Mouse (Mus musculus) intestine, postnatal 0 days (tissue): ENCODE measurements at regions not wholly inside any gene's neighbourhood (a gene's known extent, or its start where the extent isn't known, plus 50 kb on each side); places are given as distances from the start of the nearest gene placed in this dataset.

Source experiments
- ATAC-seq: fragments of 200-750 bp; cut with Nextera tagmentation; 2 replicates; pipeline ENCODE4 v1.8.0; 2017; ENCODE audit warnings: mild to moderate bottlenecking, moderate TSS enrichment, moderate library complexity
- H3K27ac ChIP-seq: fragments of 300-500 bp; sonication (generic); 2 replicates; pipeline ENCODE4 v1.5.1; 2014; ENCODE audit warnings: mild to moderate bottlenecking, low read depth, low read length, moderate library complexity
- H3K27me3 ChIP-seq: fragments of 300-500 bp; sonication (generic); replicated peaks from 2 replicates; pipeline ENCODE4 v1.6.1; 2014; ENCODE audit warnings: low read length, mixed read lengths; ENCODE audit not compliant: control insufficient read depth, insufficient read depth
- H3K36me3 ChIP-seq: fragments of 300-500 bp; sonication (generic); 2 replicates; pipeline ENCODE4 v1.6.1; 2014; ENCODE audit warnings: mild to moderate bottlenecking, moderate library complexity; ENCODE audit not compliant: control insufficient read depth, insufficient read depth
- H3K4me1 ChIP-seq: fragments of 300-500 bp; sonication (generic); replicated peaks from 2 replicates; pipeline ENCODE4 v1.6.1; 2014; ENCODE audit warnings: antibody characterized with exemption, low read length, mixed read lengths; ENCODE audit not compliant: control insufficient read depth, insufficient read depth
- H3K4me2 ChIP-seq: fragments of 300-500 bp; sonication (generic); replicated peaks from 2 replicates; pipeline ENCODE4 v1.6.1; 2014; ENCODE audit warnings: low read depth, mild to moderate bottlenecking, moderate library complexity
- H3K4me3 ChIP-seq: fragments of 300-500 bp; sonication (generic); 2 replicates; pipeline ENCODE4 v1.5.1; 2014; ENCODE audit warnings: low read depth, low read length
- H3K9ac ChIP-seq: fragments of 300-500 bp; sonication (generic); 2 replicates; pipeline ENCODE4 v1.6.1; 2014; ENCODE audit warnings: mild to moderate bottlenecking, low read depth, low read length
- H3K9me3 ChIP-seq: fragments of 300-500 bp; sonication (generic); 2 replicates; pipeline ENCODE4 v1.6.1; 2016; ENCODE audit warnings: mixed run types; ENCODE audit not compliant: control insufficient read depth
- CTCF ChIP-seq: sonication (generic); IDR thresholded peaks from 2 replicates; pipeline ENCODE4 v1.5.1; 2016; ENCODE audit warnings: low read depth, mild to moderate bottlenecking, control low read depth, antibody characterized with exemption, moderate library complexity
- WGBS: fragments of 180-500 bp; shearing (Covaris S2); extraction: QIAGEN DNeasy Blood & Tissue Kit; methylation state at CpG from one replicate; pipeline ENCODE4 v1.1.7; 2014; 5-methylcytosine and 5-hydroxymethylcytosine counted together

GRCm38 (mm10) chr12:16129923-16130322 lies 313.2 kb upstream of the Trib2 start:
- 94% methylated on average over 3 of the region's 3 CpGs for WGBS
- no peak for TF ChIP-seq CTCF

DNA sequence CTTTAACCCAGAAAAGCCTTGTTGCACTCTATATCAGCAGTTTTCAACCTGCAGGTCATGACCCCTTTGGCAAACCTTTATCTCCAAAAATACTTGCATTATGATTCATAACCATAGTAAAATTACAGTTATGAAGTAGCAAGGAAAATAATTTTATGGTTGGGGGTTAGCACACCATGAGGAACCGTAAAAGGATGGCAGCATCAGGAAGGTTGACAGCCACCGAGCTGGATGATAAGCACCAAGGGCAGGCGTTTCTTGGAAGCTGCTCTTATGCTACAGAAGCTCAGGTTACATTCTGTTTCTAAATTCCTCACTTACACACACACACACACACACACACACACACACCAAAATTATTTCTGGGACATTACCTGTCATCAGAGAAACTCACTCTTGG lies 312.5 kb upstream of the Trib2 start:
- H3K27ac ChIP-seq, result no peak overlapping the region
- H3K9ac ChIP-seq, result no peak overlapping the region
- H3K4me2 ChIP-seq, result no peak overlapping the region
- H3K4me1 ChIP-seq, result no peaks in the 10 kb centered on the region
- no peak for ATAC-seq
- no peaks in the 10 kb centered on the region for H3K36me3 ChIP-seq
- WGBS, result 61% methylated on average over 3 of the region's 3 CpGs
- H3K4me3 ChIP-seq, result no peak overlapping the region
- no peak for TF ChIP-seq CTCF
- no peaks in the 10 kb centered on the region for H3K9me3 ChIP-seq
- H3K27me3 ChIP-seq, result no peaks in the 10 kb centered on the region

More at GRCm38 (mm10) chr12:16129923-16130322, 313.2 kb upstream of the Trib2 start:
- no peak overlapping the region for H3K9ac ChIP-seq
- ATAC-seq, result no peak
- H3K4me3 ChIP-seq, result no peak overlapping the region
- H3K9me3 ChIP-seq, result no peaks in the 10 kb centered on the region
- H3K27ac ChIP-seq, result no peak overlapping the region
- H3K27me3 ChIP-seq, result no peaks in the 10 kb centered on the region
- H3K4me2 ChIP-seq, result no peak overlapping the region
- H3K4me1 ChIP-seq, result no peaks in the 10 kb centered on the region
- no peaks in the 10 kb centered on the region for H3K36me3 ChIP-seq

DNA sequence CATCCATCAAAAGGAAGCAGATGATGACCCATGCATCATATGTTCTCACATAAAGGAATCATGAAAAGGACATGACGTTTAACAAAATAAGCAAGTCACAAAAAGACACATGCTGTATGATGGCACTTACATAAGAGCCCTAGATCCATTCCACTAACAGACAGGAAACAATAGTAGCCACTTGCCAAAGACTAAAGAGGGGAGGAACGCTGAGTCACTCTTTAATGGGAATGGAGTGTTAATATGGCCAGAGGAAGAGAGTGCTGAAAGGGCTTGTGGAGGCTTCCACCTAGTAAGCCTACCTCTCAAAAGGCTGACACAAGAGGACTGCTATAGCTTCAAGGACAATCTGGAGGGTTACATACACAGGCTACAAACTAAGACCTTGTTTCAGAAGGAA lies 308.2 kb upstream of the Trib2 start:
- H3K36me3 ChIP-seq, result no peaks in the 10 kb centered on the region
- 89% methylated on average over 2 of the region's 2 CpGs for WGBS
- H3K4me1 ChIP-seq, result no peaks in the 10 kb centered on the region
- no peaks in the 10 kb centered on the region for H3K27me3 ChIP-seq
- TF ChIP-seq CTCF, result no peak
- H3K27ac ChIP-seq, result no peak overlapping the region
- no peak overlapping the region for H3K4me3 ChIP-seq
- no peak for ATAC-seq
- no peak overlapping the region for H3K9ac ChIP-seq
- no peaks in the 10 kb centered on the region for H3K9me3 ChIP-seq
- no peak overlapping the region for H3K4me2 ChIP-seq

DNA sequence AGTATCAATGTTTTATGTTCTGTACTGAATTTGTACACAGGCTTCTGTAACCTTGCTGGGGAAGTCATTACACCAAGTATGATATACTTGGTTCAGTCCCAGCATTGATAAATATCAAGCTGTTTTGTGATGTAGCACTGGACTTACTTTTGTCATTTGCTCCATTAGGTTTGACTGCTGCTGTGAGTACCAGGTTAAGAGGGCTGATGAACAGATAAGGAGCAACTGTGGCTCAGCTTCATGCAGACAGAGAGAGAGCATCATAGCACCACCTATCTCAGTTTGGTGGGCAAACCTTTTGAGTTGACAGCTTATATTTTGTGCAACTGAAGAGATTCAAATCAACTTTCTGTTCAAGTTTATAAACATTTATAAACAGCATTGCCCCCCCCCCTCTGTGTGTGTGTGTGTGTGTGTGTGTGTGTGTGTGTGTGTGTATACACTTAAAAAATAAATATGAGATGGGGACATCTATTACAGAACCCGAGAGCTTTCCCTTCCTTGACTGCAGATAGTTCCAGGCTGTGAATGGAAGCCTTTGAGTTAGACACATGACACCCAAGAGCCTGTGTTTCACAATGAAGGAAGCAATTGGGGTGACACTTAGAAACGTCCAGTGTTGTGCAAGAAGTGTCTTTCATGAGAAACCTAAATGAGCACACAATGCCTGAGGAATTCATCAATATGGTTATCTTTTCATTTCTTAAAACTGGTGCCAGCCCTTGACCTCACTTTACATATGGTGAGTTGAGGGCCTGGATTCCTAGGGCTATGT lies 305.8 kb upstream of the Trib2 start:
- no peak overlapping the region for H3K27ac ChIP-seq
- ATAC-seq, result no peak
- WGBS, result 39% methylated on average over 2 of the region's 2 CpGs

DNA sequence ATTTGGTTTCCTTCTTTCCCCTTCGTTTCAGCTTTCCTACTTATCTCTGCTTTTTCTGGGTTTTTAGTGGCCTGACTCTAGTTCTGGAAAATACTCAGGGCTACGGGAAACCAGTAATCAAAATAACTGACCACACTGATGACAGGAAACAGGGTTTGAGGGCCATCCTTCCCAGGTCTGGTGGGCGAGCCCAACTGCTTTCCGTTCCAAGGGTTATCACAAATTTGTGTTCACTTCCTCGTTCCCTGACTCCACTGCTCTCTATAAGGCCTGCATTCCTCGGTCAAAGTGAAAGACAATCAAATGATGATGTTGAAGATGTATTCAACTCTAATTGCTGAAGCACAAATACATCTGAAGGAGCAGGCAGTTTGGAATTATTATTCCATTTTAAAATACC lies 305.1 kb upstream of the Trib2 start:
- Histone ChIP-seq H3K36me3 (no peaks in the 10 kb centered on the region), H3K27ac (no peak overlapping the region), H3K4me1 (no peaks in the 10 kb centered on the region), H3K4me2 (no peak overlapping the region), H3K27me3 (no peaks in the 10 kb centered on the region), H3K9me3 (no peaks in the 10 kb centered on the region), H3K9ac (no peak overlapping the region), H3K4me3 (no peak overlapping the region)
- no peak for ATAC-seq
- WGBS, result 60% methylated on average over 6 of the region's 6 CpGs
- TF ChIP-seq CTCF, result no peak

More for the DNA sequence above, 305.8 kb upstream of the Trib2 start:
- H3K4me3 ChIP-seq, result no peak overlapping the region
- H3K4me2 ChIP-seq, result no peak overlapping the region
- no peaks in the 10 kb centered on the region for H3K9me3 ChIP-seq
- H3K9ac ChIP-seq, result no peak overlapping the region
- H3K4me1 ChIP-seq, result no peaks in the 10 kb centered on the region
- H3K27me3 ChIP-seq, result no peaks in the 10 kb centered on the region
- no peak for TF ChIP-seq CTCF
- no peaks in the 10 kb centered on the region for H3K36me3 ChIP-seq

DNA sequence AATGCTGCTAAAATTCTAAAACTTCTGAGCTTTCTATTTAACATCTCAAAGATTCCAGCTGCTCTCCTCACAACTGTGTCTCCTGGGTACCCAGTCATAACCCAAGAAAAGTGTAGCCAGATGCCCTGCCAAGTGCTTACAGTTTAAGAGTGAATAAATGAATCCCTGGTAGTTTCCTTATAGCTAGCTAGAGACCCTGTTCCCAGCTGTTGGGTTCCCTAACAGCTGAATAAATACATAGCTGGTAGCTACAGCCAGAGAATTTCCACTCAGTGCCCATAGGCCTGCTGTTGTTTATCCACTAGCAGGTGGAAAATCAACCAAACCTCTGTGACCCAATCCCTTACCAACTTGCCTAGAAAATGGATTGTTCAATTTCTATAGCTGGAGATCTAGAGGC lies 302.0 kb upstream of the Trib2 start:
- no peak for TF ChIP-seq CTCF
- no peak overlapping the region for H3K4me2 ChIP-seq
- H3K27me3 ChIP-seq, result no peaks in the 10 kb centered on the region
- no peak overlapping the region for H3K9ac ChIP-seq
- H3K4me1 ChIP-seq, result no peaks in the 10 kb centered on the region
- H3K9me3 ChIP-seq, result no peaks in the 10 kb centered on the region
- H3K36me3 ChIP-seq, result no peaks in the 10 kb centered on the region
- no peak for ATAC-seq
- H3K4me3 ChIP-seq, result no peak overlapping the region
- H3K27ac ChIP-seq, result no peak overlapping the region
